Mouse (Mus musculus) heart, postnatal 14 days (tissue): ENCODE results near the gene Cux1. TPM values are rescaled to one million over a fixed set of nuclear protein-coding genes. Genes with fewer than 3 reads are reported as not detected.

Experiments
- DNase-seq, 2 experiments: peaks; one replicate each; pipeline ENCODE4 v3.0.0; 2021 to 2022
- intact Hi-C: fragments of 180-260 bp; cut with DNase I; formaldehyde crosslinking; loops from one replicate; pipeline ENCODE4 v1.15.1; 2025
- long read RNA-seq, 2 experiments: library from polyadenylated mRNA; stranded (forward); transcript quantifications; one replicate each; pipeline ENCODE4 v2.0.0; 2021
- total RNA-seq, 2 experiments: library from RNA; stranded (reverse); gene quantifications; 2 replicates each; pipeline ENCODE4 v1.2.3; 2021

The Cux1 gene
- 100 to 1,000 TPM; 106 to 108 TPM for total RNA-seq
- long read RNA-seq, experiment 1, transcript Cux1-207 (23 exons, 2,821 nt), result minor isoform, 10 of 68 reads
- long read RNA-seq, experiment 1, transcript Cux1-211 (23 exons, 2,831 nt), result major isoform, 32 of 68 reads
- long read RNA-seq, experiment 1, partial matches to known transcripts, result 8 of 68 reads
- long read RNA-seq, experiment 1, other reads (novel, unspliced or antisense), result 18 of 68 reads
- long read RNA-seq, experiment 2, transcript Cux1-211 (23 exons, 2,831 nt), result major isoform, 31 of 61 reads
- long read RNA-seq, experiment 2, transcript Cux1-207 (23 exons, 2,821 nt), result minor isoform, 8 of 61 reads
- long read RNA-seq, experiment 2, partial matches to known transcripts, result 7 of 61 reads
- long read RNA-seq, experiment 2, other reads (novel, unspliced or antisense), result 15 of 61 reads

GRCm38 (mm10) chr5:136567176-136568025 is at the start of gene Cux1:
TSS of gene Cux1 (minus strand) at chr5:136567490.
- peak; percentile 88 to 91 for DNase-seq
- intact Hi-C loops, result loop anchor here (1.0 to 5.0 kb wide), 7 partner anchors 53 to 285 kb away; no protein-coding TSS in a partner anchor

GRCm38 (mm10) chr5:136612391-136612790 is 45.1 kb upstream of the Cux1 start:
- intact Hi-C loops, result no loop called here
- DNase-seq, result no peak

- no peak for DNase-seq
- intact Hi-C loops, result no loop called here
Measured at GRCm38 (mm10) chr5:136608814-136609434, 41.6 kb upstream of the Cux1 start.

- intact Hi-C loops, result no loop called here
- no peak for DNase-seq
Measured at GRCm38 (mm10) chr5:136605144-136605543, 37.9 kb upstream of the Cux1 start.

GRCm38 (mm10) chr5:136603176-136603964 is 36.1 kb upstream of the Cux1 start:
- no peak for DNase-seq
- intact Hi-C loops, result no loop called here

- no peak for DNase-seq
- intact Hi-C loops, result no loop called here
Measured at GRCm38 (mm10) chr5:136600511-136600910, 33.2 kb upstream of the Cux1 start.

- DNase-seq, result peak in 1 of 2 experiments; percentile 12
- intact Hi-C loops, result no loop called here
Measured at GRCm38 (mm10) chr5:136594896-136595540, 27.7 kb upstream of the Cux1 start.

GRCm38 (mm10) chr5:136591816-136592499 is 24.7 kb upstream of the Cux1 start:
- intact Hi-C loops, result no loop called here
- no peak for DNase-seq

- DNase-seq, result no peak
- intact Hi-C loops, result no loop called here
Measured at GRCm38 (mm10) chr5:136589002-136589401, 21.7 kb upstream of the Cux1 start.

- intact Hi-C loops, result no loop called here
- no peak for DNase-seq
Measured at GRCm38 (mm10) chr5:136588471-136588870, 21.2 kb upstream of the Cux1 start.

- DNase-seq, result no peak
- intact Hi-C loops, result no loop called here
Measured at GRCm38 (mm10) chr5:136584676-136585285, 17.5 kb upstream of the Cux1 start.

- no peak for DNase-seq
- intact Hi-C loops, result no loop called here
Measured at GRCm38 (mm10) chr5:136583666-136584464, 16.6 kb upstream of the Cux1 start.

GRCm38 (mm10) chr5:136583256-136583655 is 16.0 kb upstream of the Cux1 start:
- intact Hi-C loops, result no loop called here
- no peak for DNase-seq

- DNase-seq, result no peak
- intact Hi-C loops, result no loop called here
Measured at GRCm38 (mm10) chr5:136582201-136582600, 14.9 kb upstream of the Cux1 start.

- intact Hi-C loops, result no loop called here
- DNase-seq, result no peak
Measured at GRCm38 (mm10) chr5:136581625-136582024, 14.3 kb upstream of the Cux1 start.

GRCm38 (mm10) chr5:136581166-136581565 is 13.9 kb upstream of the Cux1 start:
- intact Hi-C loops, result no loop called here
- peak; percentile 25 to 60 for DNase-seq

GRCm38 (mm10) chr5:136578201-136578600 is 10.9 kb upstream of the Cux1 start:
- no peak for DNase-seq
- intact Hi-C loops, result no loop called here

GRCm38 (mm10) chr5:136570171-136570570 is 2.9 kb upstream of the Cux1 start:
- intact Hi-C loops, result loop anchor here (2.0 kb wide), 1 partner anchor 95 kb away; no protein-coding TSS in a partner anchor
- no peak for DNase-seq
